In the genomic region with DNA sequence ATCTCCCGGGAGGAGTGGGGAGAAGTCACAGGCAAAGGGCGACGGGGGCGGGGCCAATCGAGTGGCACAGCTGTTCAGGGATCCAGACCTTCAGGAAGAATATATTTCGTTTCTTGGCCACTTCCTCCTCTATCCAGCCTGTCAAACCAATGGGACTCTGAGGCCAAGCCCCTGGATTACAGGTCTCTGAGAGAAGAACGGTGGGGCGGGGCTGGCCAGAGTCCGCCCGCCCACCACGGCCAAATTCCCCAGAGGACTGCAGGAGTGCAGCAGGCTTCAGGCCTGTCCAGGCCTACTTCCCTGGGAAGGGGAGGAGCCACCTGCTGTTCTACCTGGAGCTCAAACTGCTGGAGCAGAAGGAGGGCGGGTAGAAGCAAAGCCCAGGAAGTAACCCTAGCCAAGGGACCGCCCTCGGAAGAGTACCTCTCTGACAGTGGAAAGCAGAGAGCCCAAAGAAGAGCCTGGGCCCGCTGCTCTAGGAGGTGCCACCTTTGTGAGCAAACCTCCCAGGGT, we compare ENCODE assay signal across 8 mouse cellular contexts. TPM values are rescaled to one million over a fixed set of nuclear protein-coding genes. Genes with fewer than 3 reads are reported as not detected.
DNase-seq lines count a peak whose midpoint lies in the region; ATAC-seq and TF ChIP-seq lines count a peak whose summit lies in the region.

Gene Ptpn6, minus strand, starts transcription at position 204 of the 513 bp plus-strand sequence.

- H3K4me3 ChIP-seq in MEL (ENCODE audit: control insufficient read depth in 1 of 2, insufficient read depth in 1 of 2, low read depth in 2 of 2, low read length in 2 of 2): no peak within 1 kb of the TSS
- no peak within 1 kb of the TSS for H3K4me3 ChIP-seq in forebrain, postnatal 0 days (ENCODE audit: low read depth, low read length)

- TF ChIP-seq RAD21 in MEL (IDR thresholded peaks at IDR 0.05; ENCODE audit: low read depth, low read length): no peak

- no peak within 1 kb of the TSS; the same call in 1 of the 2 replicates for H3K9ac ChIP-seq in MEL (ENCODE audit: control insufficient read depth, low read depth, low read length, poor library complexity, severe bottlenecking)
- H3K9ac ChIP-seq in forebrain, postnatal 0 days: 0 out of 2 replicates have a peak within 1 kb of the TSS, but pooled peaks have one; percentile 97

- no peaks in the 10 kb centered on the region for H3K27me3 ChIP-seq in MEL (ENCODE audit: control insufficient read depth in 1 of 2, insufficient read depth in 2 of 2, low read length in 2 of 2)
- H3K27me3 ChIP-seq in forebrain, postnatal 0 days (ENCODE audit: insufficient read depth, low read length): no peaks in the 10 kb centered on the region

- no peak for TF ChIP-seq POLR2A in MEL (IDR thresholded peaks at IDR 0.05; ENCODE audit: control insufficient read depth in 1 of 2, insufficient read depth in 1 of 2, low read depth in 1 of 2, low read length in 2 of 2, poor library complexity in 1 of 2)

- no peak for ATAC-seq in forebrain, postnatal 0 days

- no peak for TF ChIP-seq EP300 in MEL (IDR thresholded peaks at IDR 0.05; ENCODE audit: low read depth in 1 of 2, low read length in 2 of 2)

- H3K27ac ChIP-seq in MEL (ENCODE audit: control insufficient read depth, low read depth, low read length): peak within 1 kb of the TSS; percentile 96
- H3K27ac ChIP-seq in forebrain, postnatal 0 days (ENCODE audit: low read depth, low read length): no peak within 1 kb of the TSS

- peak; percentile 59 for DNase-seq in cerebellum, adult 9-11 months
- no peak for DNase-seq in cerebellum, adult 8-10 months
- DNase-seq in MEL (ENCODE audit: low read depth, low spot score): no peak
- DNase-seq in forebrain, postnatal 0 days: no peak
- peak; percentile 93 for DNase-seq in kidney, postnatal 14 days
- peak; percentile 85 to 93 for DNase-seq in lung, postnatal 4 days
- peak; percentile 70 for DNase-seq in testis, postnatal 10 days (ENCODE audit: low spot score)
- no peak for DNase-seq in right cerebral cortex, postnatal 36 days (ENCODE audit: low spot score in 2 of 2)

- TF ChIP-seq CTCF in MEL (IDR thresholded peaks at IDR 0.05 in 2 of 3, conservative IDR thresholded peaks at IDR 0.05 in 1 of 3; ENCODE audit: control insufficient read depth in 1 of 3, insufficient read depth in 1 of 3, low read depth in 2 of 3, low read length in 3 of 3, poor library complexity in 1 of 3, severe bottlenecking in 1 of 3): no peak
- TF ChIP-seq CTCF in forebrain, postnatal 0 days (IDR thresholded peaks at IDR 0.05; ENCODE audit: low read depth): no peak

- no peaks in the 10 kb centered on the region for H3K9me3 ChIP-seq in MEL (replicated peaks; ENCODE audit: insufficient read depth, low read length)
- H3K9me3 ChIP-seq in forebrain, postnatal 0 days (ENCODE audit: low read length): no peaks in the 10 kb centered on the region

- WGBS in forebrain, postnatal 0 days: 28% methylated on average over 15 of the region's 15 CpGs

- no peaks in the 10 kb centered on the region; the same call in 1 of the 2 replicates for H3K79me2 ChIP-seq in MEL (ENCODE audit: control insufficient read depth, insufficient read depth, low read length, poor library complexity)

- H3K36me3 ChIP-seq in MEL (ENCODE audit: control insufficient read depth in 1 of 2, insufficient read depth in 2 of 2, low read length in 2 of 2): peaks cover 0 to 21% of the 10 kb centered on the region in 2 experiments; a peak in 2 of 4 replicates
- peaks cover 14% of the 10 kb centered on the region for H3K36me3 ChIP-seq in forebrain, postnatal 0 days (ENCODE audit: insufficient read depth)

- peak within 1 kb of the TSS; percentile 83; the same call in 1 of the 2 replicates for H3K4me2 ChIP-seq in forebrain, postnatal 0 days (ENCODE audit: low read depth)

- peaks cover 12 to 26% of the 10 kb centered on the region in 2 experiments for H3K4me1 ChIP-seq in MEL (ENCODE audit: control insufficient read depth in 1 of 2, insufficient read depth in 2 of 2, low read length in 2 of 2)
- peaks cover 6% of the 10 kb centered on the region; the same call in 1 of the 2 replicates for H3K4me1 ChIP-seq in forebrain, postnatal 0 days (ENCODE audit: insufficient read depth)

TF ChIP-seq in MEL, 35 proteins besides CTCF, POLR2A, EP300 and RAD21:
- TF ChIP-seq ZKSCAN1 (IDR thresholded peaks at IDR 0.05; ENCODE audit: low read depth, low read length) (no peak), MEF2A (IDR thresholded peaks at IDR 0.05; ENCODE audit: extremely low read depth, insufficient replicate concordance, low read depth, low read length, poor library complexity, severe bottlenecking) (no peak), TBP (IDR thresholded peaks at IDR 0.05; ENCODE audit: low read depth, low read length) (no peak), SIN3A (IDR thresholded peaks at IDR 0.05; ENCODE audit: low read length) (no peak), RCOR1 (IDR thresholded peaks at IDR 0.05; ENCODE audit: low read depth, low read length) (no peak), UBTF (IDR thresholded peaks at IDR 0.05; ENCODE audit: borderline replicate concordance, insufficient read depth, low read depth, low read length) (no peak), CHD2 (IDR thresholded peaks at IDR 0.05; ENCODE audit: low read length) (no peak), MAX (IDR thresholded peaks at IDR 0.05; ENCODE audit: low read length) (no peak), SMC3 (IDR thresholded peaks at IDR 0.05; ENCODE audit: low read depth, low read length) (no peak), ZC3H11A (IDR thresholded peaks at IDR 0.05; ENCODE audit: low read depth, low read length) (no peak), BHLHE40 (IDR thresholded peaks at IDR 0.05; ENCODE audit: borderline replicate concordance, low read depth, low read length) (no peak), ZNF384 (IDR thresholded peaks at IDR 0.05; ENCODE audit: low read depth, low read length) (no peak), CHD1 (IDR thresholded peaks at IDR 0.05; ENCODE audit: low read depth, low read length) (no peak), NRF1 (IDR thresholded peaks at IDR 0.05; ENCODE audit: insufficient read depth, low read depth, low read length, poor library complexity, severe bottlenecking) (no peak), KAT2A (conservative IDR thresholded peaks at IDR 0.05; ENCODE audit: low read depth, low read length) (no peak), MAZ (IDR thresholded peaks at IDR 0.05; ENCODE audit: low read depth, low read length) (no peak), E2F4 (IDR thresholded peaks at IDR 0.05; ENCODE audit: borderline replicate concordance, low read depth, low read length) (no peak)

RNA-seq across cellular contexts. Expression of gene Ptpn6, which starts in this region (rescaled TPM):
- 74.1 and 91.9 TPM in 2 replicates for total RNA-seq in MEL (2012; rRNA removed)
- polyA plus RNA-seq in MEL (2012; ENCODE audit: insufficient read depth in 1 of 2, insufficient read length in 2 of 2, low read depth in 1 of 2, low replicate concordance in 2 of 2, missing spikeins in 1 of 2): 100 to 1,000 TPM in 1 of 2 experiments, not detected in 1; 184 TPM
- 2.2 and 2.9 TPM in 2 replicates for total RNA-seq in forebrain, postnatal 0 days (2014; rRNA removed)
- 3.6 and 3.8 TPM in 2 replicates for polyA plus RNA-seq in forebrain, postnatal 0 days (2015; fragmentation: Nextera tagmentation; extraction: Ambion mirVana)

Comparison
In these comparisons a context has a peak if more than half of its experiments do, and no peak if none do; other contexts are left out.
1. RNA of gene Ptpn6 (total RNA-seq): 74.1 to 91.9 TPM in MEL; 2.2 to 2.9 TPM in forebrain, postnatal 0 days; every median in the first group is over 10 times any median in the second.
2. RNA of gene Ptpn6 (polyA plus RNA-seq): 184 TPM in MEL; 3.6 to 3.8 TPM in forebrain, postnatal 0 days; every median in the first group is over 10 times any median in the second.
3. DNase-seq: peak in cerebellum, adult 9-11 months (single experiment), kidney, postnatal 14 days (single experiment), lung, postnatal 4 days (2 of 2) and testis, postnatal 10 days (single experiment); none in cerebellum, adult 8-10 months (single experiment), MEL (single experiment), forebrain, postnatal 0 days (single experiment) and right cerebral cortex, postnatal 36 days (0 of 2).